Mouse (Mus musculus) CH12.LX (cell line): ENCODE measurements around the gene Cry1.

Experiments
- CHD2 ChIP-seq: IDR thresholded peaks from 2 replicates; pipeline ENCODE4 v1.6.1; 2011; ENCODE audit warnings: low read length, improper control_type of control experiment
- CTCF ChIP-seq, 2 experiments: IDR thresholded peaks in 1 of 2; conservative IDR thresholded peaks in 1 of 2; 2 replicates each; pipeline ENCODE4 v1.5.1; 2011 to 2012; ENCODE audit warnings: low read depth in 2 of 2, low read length in 2 of 2, improper control_type of control experiment in 1 of 2, inconsistent platforms in 1 of 2, mild to moderate bottlenecking in 1 of 2, moderate library complexity in 1 of 2
- ELF1 ChIP-seq: IDR thresholded peaks from 2 replicates; pipeline ENCODE4 v1.6.1; 2014; ENCODE audit warnings: low read depth, mild to moderate bottlenecking, inconsistent platforms, low read length, improper control_type of control experiment
- EP300 ChIP-seq: IDR thresholded peaks from 2 replicates; pipeline ENCODE4 v1.6.1; 2011; ENCODE audit warnings: low read length, improper control_type of control experiment
- JUND ChIP-seq: conservative IDR thresholded peaks from 2 replicates; pipeline ENCODE4 v1.6.1; 2011; ENCODE audit warnings: low read depth, low read length, improper control_type of control experiment
- POLR2A ChIP-seq: IDR thresholded peaks from 2 replicates; pipeline ENCODE4 v1.6.1; 2011; ENCODE audit warnings: low read depth, mild to moderate bottlenecking, improper control_type of control experiment, low read length
- UBTF ChIP-seq: IDR thresholded peaks from 2 replicates; pipeline ENCODE4 v1.6.1; 2012; ENCODE audit warnings: low read depth, mild to moderate bottlenecking, inconsistent platforms, low read length, improper control_type of control experiment, moderate library complexity
- USF1 ChIP-seq: IDR thresholded peaks from 2 replicates; pipeline ENCODE4 v1.6.1; 2014; ENCODE audit warnings: low read depth, mild to moderate bottlenecking, inconsistent platforms, low read length, improper control_type of control experiment

- no peak for TF ChIP-seq POLR2A
- TF ChIP-seq CTCF (conservative IDR thresholded peaks at IDR 0.05 in 1 of 2, IDR thresholded peaks at IDR 0.05 in 1 of 2; ENCODE audit: low read depth in 2 of 2, low read length in 2 of 2), result no peak
- no peak for TF ChIP-seq ELF1
- no peak for TF ChIP-seq USF1
- TF ChIP-seq EP300, result no peak
- no peak for TF ChIP-seq JUND
- TF ChIP-seq UBTF, result no peak
- TF ChIP-seq CHD2, result no peak
Measured at GRCm38 (mm10) chr10:85221771-85222050, 36.8 kb upstream of the Cry1 start.
